Mouse (Mus musculus) lung, adult 2 months (tissue): ENCODE measurements around the gene Cnst.

Experiments
- CTCF ChIP-seq: fragments of 200-500 bp; IDR thresholded peaks from 2 replicates; pipeline ENCODE4 v1.5.1; 2011; ENCODE audit warnings: mild to moderate bottlenecking, low read length, control low read depth; ENCODE audit not compliant: insufficient read depth
- POLR2A ChIP-seq: fragments of 200-500 bp; IDR thresholded peaks from 2 replicates; pipeline ENCODE4 v1.6.1; 2011; ENCODE audit warnings: low read depth, mild to moderate bottlenecking, control low read depth, low read length, borderline replicate concordance; ENCODE audit errors: extremely low read depth

- no peak for TF ChIP-seq CTCF
- no peak for TF ChIP-seq POLR2A
Measured at GRCm38 (mm10) chr1:179548220-179548619, 2.0 kb downstream of the Cnst start.
